Mouse (Mus musculus) neural tube, embryonic 13.5 days (tissue): ENCODE data around the gene Pigl. TPM values are rescaled to one million over a fixed set of nuclear protein-coding genes. Genes with fewer than 3 reads are reported as not detected.

Experiments used
- ATAC-seq: fragments of 200-750 bp; cut with Nextera tagmentation; 2 replicates; pipeline ENCODE4 v1.8.0; 2017; ENCODE audit warnings: low read depth, mild to moderate bottlenecking, moderate TSS enrichment, moderate library complexity
- H3K27ac ChIP-seq: fragments of 300-500 bp; sonication (generic); replicated peaks from 2 replicates; pipeline ENCODE4 v1.5.1; 2015; ENCODE audit warnings: moderate library complexity, mild to moderate bottlenecking, inconsistent platforms
- H3K27me3 ChIP-seq: fragments of 300-500 bp; sonication (generic); 2 replicates; pipeline ENCODE4 v1.6.1; 2015; ENCODE audit warnings: mild to moderate bottlenecking, inconsistent platforms
- H3K36me3 ChIP-seq: fragments of 300-500 bp; sonication (generic); 2 replicates; pipeline ENCODE4 v1.6.1; 2015; ENCODE audit warnings: mild to moderate bottlenecking, inconsistent platforms
- H3K4me1 ChIP-seq: fragments of 300-500 bp; sonication (generic); replicated peaks from 2 replicates; pipeline ENCODE4 v1.6.1; 2015; ENCODE audit warnings: inconsistent platforms
- H3K4me2 ChIP-seq: fragments of 300-500 bp; sonication (generic); 2 replicates; pipeline ENCODE4 v1.6.1; 2015; ENCODE audit warnings: inconsistent platforms, mild to moderate bottlenecking, moderate library complexity
- H3K4me3 ChIP-seq: fragments of 300-500 bp; sonication (generic); 2 replicates; pipeline ENCODE4 v1.5.1; 2015; ENCODE audit warnings: mild to moderate bottlenecking, inconsistent platforms
- H3K9ac ChIP-seq: fragments of 300-500 bp; sonication (generic); 2 replicates; pipeline ENCODE4 v1.6.1; 2015; ENCODE audit warnings: moderate library complexity, mild to moderate bottlenecking, inconsistent platforms
- H3K9me3 ChIP-seq: fragments of 300-500 bp; sonication (generic); 2 replicates; pipeline ENCODE4 v1.6.1; 2016; ENCODE audit warnings: inconsistent platforms
- WGBS: fragments of 180-500 bp; shearing (Covaris S2); methylation state at CpG from one replicate; pipeline ENCODE4 v1.1.7; 2015; 5-methylcytosine and 5-hydroxymethylcytosine counted together
- polyA plus RNA-seq: library from polyadenylated mRNA; unstranded; fragments of >200 nt; fragmentation: Nextera tagmentation; extraction: Ambion mirVana; gene quantifications from 2 replicates; pipeline ENCODE4 v1.2.1, GENCODE M21; 2015

Pigl gene
- 7.7 and 9.5 TPM in 2 replicates for polyA plus RNA-seq

DNA sequence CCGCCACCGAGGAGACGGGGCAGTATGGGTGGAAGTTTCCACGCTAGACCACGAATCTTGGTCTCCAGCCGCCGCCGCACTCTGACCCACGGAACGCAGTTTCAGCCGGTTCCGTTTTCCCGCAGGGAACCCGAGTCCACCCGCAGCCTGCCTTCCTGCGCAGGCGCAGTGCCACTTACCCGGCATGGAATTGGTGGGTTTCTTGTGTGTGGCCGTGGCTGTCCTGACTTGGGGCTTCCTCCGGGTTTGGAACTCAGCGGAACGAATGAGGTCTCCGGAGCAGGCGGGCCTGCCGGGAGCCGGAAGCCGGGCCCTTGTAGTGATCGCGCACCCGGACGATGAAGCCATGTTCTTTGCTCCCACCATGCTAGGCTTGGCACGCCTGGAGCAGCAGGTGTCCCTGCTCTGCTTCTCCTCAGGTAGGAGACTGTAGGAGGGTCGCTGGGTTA is at the start of gene Pigl, which contains the start of gene Ncor1:
Gene Pigl, plus strand, starts transcription at position 185 of the 449 bp plus-strand sequence.
Gene Ncor1, minus strand, starts transcription at position 266 of the 449 bp plus-strand sequence.
- under 1% methylated on average over 33 of the region's 33 CpGs for WGBS
- Histone ChIP-seq H3K27ac (peak within 1 kb of the TSS; percentile 99), H3K4me2 (peak within 1 kb of the TSS; percentile 78), H3K9me3 (no peaks in the 10 kb centered on the region), H3K9ac (peak within 1 kb of the TSS; percentile 99), H3K36me3 (no peaks in the 10 kb centered on the region), H3K27me3 (no peaks in the 10 kb centered on the region), H3K4me3 (peak within 1 kb of the TSS; percentile 80), H3K4me1 (peaks cover 27% of the 10 kb centered on the region)
- ATAC-seq, result peak; percentile 33; the same call in 1 of the 2 replicates

- WGBS, result 94% methylated on average over 2 of the region's 2 CpGs
- H3K36me3 ChIP-seq, result peaks cover 32% of the 10 kb centered on the region
- H3K4me1 ChIP-seq, result no peaks in the 10 kb centered on the region
- no peak overlapping the region for H3K27ac ChIP-seq
- no peaks in the 10 kb centered on the region for H3K9me3 ChIP-seq
- H3K9ac ChIP-seq, result no peak overlapping the region
- H3K27me3 ChIP-seq, result no peaks in the 10 kb centered on the region
- no peak overlapping the region for H3K4me2 ChIP-seq
- H3K4me3 ChIP-seq, result no peak overlapping the region
- ATAC-seq, result no peak
These were observed 49.4 kb upstream of the Pigl start for GRCm38 (mm10) chr11:62408848-62409247.

GRCm38 (mm10) chr11:62409611-62410010 is 48.6 kb upstream of the Pigl start:
- WGBS, result 89% methylated on average over 1 of the region's 1 CpGs
- H3K27ac ChIP-seq, result no peak overlapping the region

DNA sequence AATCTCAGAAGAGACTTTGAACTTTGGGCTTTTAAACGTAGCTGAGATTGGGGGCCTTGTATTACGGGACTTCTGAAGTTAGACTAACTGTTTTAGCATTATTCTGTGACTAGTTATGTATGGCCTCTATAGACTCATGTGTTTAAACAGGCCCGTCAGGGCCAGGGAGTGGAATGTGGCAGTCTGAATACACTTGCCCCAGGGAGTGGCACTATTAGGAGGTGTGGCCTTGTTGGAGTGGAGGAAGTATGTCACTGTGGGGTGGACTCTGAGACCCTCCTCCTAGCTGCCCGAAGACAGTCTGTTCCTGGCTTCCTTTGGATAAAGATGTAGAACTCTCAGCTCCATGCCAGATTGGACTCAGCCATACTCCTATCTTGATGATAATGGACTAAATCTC is 43.2 kb upstream of the Pigl start:
- Histone ChIP-seq H3K27ac (no peak overlapping the region), H3K4me3 (no peak overlapping the region), H3K9me3 (no peaks in the 10 kb centered on the region), H3K4me1 (no peaks in the 10 kb centered on the region), H3K9ac (no peak overlapping the region), H3K36me3 (peaks cover 59% of the 10 kb centered on the region), H3K27me3 (no peaks in the 10 kb centered on the region), H3K4me2 (no peak overlapping the region)
- ATAC-seq, result no peak
- 90% methylated on average over 4 of the region's 4 CpGs for WGBS

More at GRCm38 (mm10) chr11:62409611-62410010, 48.6 kb upstream of the Pigl start:
- H3K4me1 ChIP-seq, result no peaks in the 10 kb centered on the region
- H3K9me3 ChIP-seq, result no peaks in the 10 kb centered on the region
- no peak for ATAC-seq
- no peak overlapping the region for H3K4me2 ChIP-seq
- H3K9ac ChIP-seq, result no peak overlapping the region
- no peaks in the 10 kb centered on the region for H3K27me3 ChIP-seq
- peaks cover 37% of the 10 kb centered on the region for H3K36me3 ChIP-seq
- no peak overlapping the region for H3K4me3 ChIP-seq

- H3K4me1 ChIP-seq, result no peaks in the 10 kb centered on the region
- no peak overlapping the region for H3K9ac ChIP-seq
- H3K27ac ChIP-seq, result no peak overlapping the region
- 81% methylated on average over 2 of the region's 2 CpGs for WGBS
- H3K4me2 ChIP-seq, result no peak overlapping the region
- H3K27me3 ChIP-seq, result no peaks in the 10 kb centered on the region
- no peak overlapping the region for H3K4me3 ChIP-seq
- no peak for ATAC-seq
- H3K9me3 ChIP-seq, result no peaks in the 10 kb centered on the region
- H3K36me3 ChIP-seq, result peaks cover 37% of the 10 kb centered on the region
These were observed 33.7 kb upstream of the Pigl start for GRCm38 (mm10) chr11:62424525-62424924.

DNA sequence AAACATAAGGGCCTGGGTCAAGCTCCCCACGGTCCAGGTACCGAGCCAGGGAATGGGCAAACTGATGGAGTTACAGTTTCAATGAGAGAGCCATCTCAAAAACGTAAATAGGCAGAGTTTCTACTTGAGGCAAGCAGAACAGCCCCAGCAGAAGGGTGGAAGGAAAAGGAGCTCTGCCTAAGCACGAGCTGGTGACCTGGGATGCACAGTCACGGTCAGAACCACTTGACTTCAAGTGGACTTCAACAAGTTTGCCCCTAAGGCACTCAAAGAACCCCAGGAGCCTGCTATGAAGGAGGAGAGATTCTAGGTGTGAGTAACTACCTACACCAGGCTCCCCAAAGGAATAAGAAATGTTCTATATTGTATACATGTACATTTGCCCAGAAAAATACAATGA is 32.0 kb upstream of the Pigl start:
- H3K9me3 ChIP-seq, result no peaks in the 10 kb centered on the region
- no peaks in the 10 kb centered on the region for H3K27me3 ChIP-seq
- H3K27ac ChIP-seq, result no peak overlapping the region
- 89% methylated on average over 5 of the region's 5 CpGs for WGBS
- ATAC-seq, result no peak
- H3K4me1 ChIP-seq, result no peaks in the 10 kb centered on the region
- H3K9ac ChIP-seq, result no peak overlapping the region
- no peak overlapping the region for H3K4me2 ChIP-seq
- H3K36me3 ChIP-seq, result peaks cover 43% of the 10 kb centered on the region
- H3K4me3 ChIP-seq, result no peak overlapping the region

DNA sequence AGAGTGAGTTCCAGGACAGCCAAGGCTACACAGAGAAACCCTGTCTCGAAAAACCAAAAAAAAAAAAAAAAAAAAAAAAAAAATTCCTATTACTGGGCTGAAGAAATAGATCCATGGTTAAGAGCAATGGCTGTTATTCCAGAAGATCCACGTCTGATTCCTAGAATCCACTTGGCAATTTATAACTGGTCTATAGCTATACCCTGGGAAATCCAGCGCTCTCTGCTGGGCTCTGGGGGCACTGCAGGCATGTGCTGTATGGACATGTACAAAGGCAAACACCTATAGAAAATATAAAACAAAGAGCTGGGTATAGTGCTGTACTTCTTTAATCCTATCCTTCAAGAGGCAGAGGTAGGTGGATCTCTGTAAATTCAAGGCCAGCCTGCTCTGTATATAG is 31.2 kb upstream of the Pigl start:
- H3K27me3 ChIP-seq, result no peaks in the 10 kb centered on the region
- peaks cover 43% of the 10 kb centered on the region for H3K36me3 ChIP-seq
- H3K9me3 ChIP-seq, result no peaks in the 10 kb centered on the region
- no peak overlapping the region for H3K9ac ChIP-seq
- 83% methylated on average over 2 of the region's 3 CpGs for WGBS
- H3K4me3 ChIP-seq, result no peak overlapping the region
- ATAC-seq, result no peak
- H3K4me2 ChIP-seq, result no peak overlapping the region
- H3K4me1 ChIP-seq, result no peaks in the 10 kb centered on the region
- no peak overlapping the region for H3K27ac ChIP-seq

- WGBS, result 86% methylated on average over 2 of the region's 2 CpGs
- ATAC-seq, result no peak
- no peak overlapping the region for H3K27ac ChIP-seq
These were observed 26.0 kb upstream of the Pigl start for GRCm38 (mm10) chr11:62432211-62432610.

DNA sequence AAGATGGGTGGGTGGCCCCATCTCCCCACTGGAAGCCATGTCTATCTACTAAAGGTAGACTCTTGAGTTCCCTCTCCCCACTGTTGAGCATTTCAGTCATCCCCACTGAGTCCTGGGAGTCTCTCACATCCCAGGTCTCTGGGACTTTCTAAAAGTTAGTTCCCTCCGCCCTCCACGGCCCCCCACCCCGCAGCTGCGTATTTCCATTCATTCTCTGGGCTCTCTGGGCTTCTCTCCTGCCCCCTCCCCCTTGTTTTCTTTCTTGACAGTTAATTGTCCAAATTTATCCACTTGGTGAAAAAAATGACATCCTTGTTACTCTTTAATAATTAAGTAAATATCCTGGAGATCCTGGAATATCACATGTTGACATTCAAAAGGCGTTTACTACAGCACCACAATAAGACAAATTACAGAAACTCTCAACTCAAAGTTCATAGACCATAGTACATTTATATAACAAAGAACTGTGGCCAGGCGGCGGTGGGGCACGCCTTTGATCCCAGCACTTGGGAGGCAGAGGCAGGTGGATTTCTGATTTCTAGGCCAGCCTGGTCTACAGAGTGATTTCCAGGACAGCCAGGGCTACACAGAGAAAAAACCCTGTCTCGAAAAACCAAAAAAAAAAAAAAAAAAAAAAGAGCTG is 17.5 kb upstream of the Pigl start:
- Histone ChIP-seq H3K4me2 (no peak overlapping the region), H3K4me1 (no peaks in the 10 kb centered on the region), H3K27me3 (no peaks in the 10 kb centered on the region), H3K9ac (no peak overlapping the region), H3K4me3 (no peak overlapping the region), H3K9me3 (no peaks in the 10 kb centered on the region), H3K36me3 (peaks cover 25% of the 10 kb centered on the region), H3K27ac (no peak overlapping the region)
- WGBS, result 95% methylated on average over 9 of the region's 9 CpGs
- no peak for ATAC-seq

More at GRCm38 (mm10) chr11:62432211-62432610, 26.0 kb upstream of the Pigl start:
- Histone ChIP-seq H3K36me3 (peaks cover 49% of the 10 kb centered on the region), H3K27me3 (no peaks in the 10 kb centered on the region), H3K4me1 (no peaks in the 10 kb centered on the region), H3K4me3 (no peak overlapping the region), H3K9me3 (no peaks in the 10 kb centered on the region), H3K4me2 (no peak overlapping the region), H3K9ac (no peak overlapping the region)

DNA sequence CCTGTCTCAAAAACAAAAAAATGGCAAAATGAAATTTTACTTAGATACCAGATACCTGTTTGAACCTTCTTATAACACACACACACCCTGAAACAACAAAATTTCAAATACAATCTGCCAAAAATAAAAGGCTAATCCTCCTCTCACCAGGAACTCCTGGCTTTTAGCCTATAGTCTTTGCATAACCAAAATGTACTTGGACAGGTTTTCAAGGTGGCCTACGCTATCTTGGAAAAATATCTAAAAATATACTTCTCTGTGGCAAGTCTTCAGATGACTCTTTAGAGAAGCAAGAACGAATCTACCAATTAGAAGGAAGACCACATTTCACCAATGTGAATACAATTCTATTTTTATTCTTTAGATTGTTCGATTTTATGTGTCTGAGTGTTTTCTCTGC is 12.5 kb upstream of the Pigl start:
- Histone ChIP-seq H3K27ac (no peak overlapping the region), H3K36me3 (peaks cover 15% of the 10 kb centered on the region; the same call in 1 of the 2 replicates), H3K4me3 (no peak overlapping the region), H3K4me2 (no peak overlapping the region), H3K4me1 (no peaks in the 10 kb centered on the region), H3K9ac (no peak overlapping the region), H3K9me3 (no peaks in the 10 kb centered on the region), H3K27me3 (no peaks in the 10 kb centered on the region)
- ATAC-seq, result no peak
- 94% methylated on average over 3 of the region's 3 CpGs for WGBS

GRCm38 (mm10) chr11:62448971-62449370 is 9.3 kb upstream of the Pigl start:
- no peaks in the 10 kb centered on the region for H3K9me3 ChIP-seq
- H3K4me1 ChIP-seq, result no peaks in the 10 kb centered on the region
- peaks cover 15% of the 10 kb centered on the region; the same call in 1 of the 2 replicates for H3K36me3 ChIP-seq
- 91% methylated on average over 6 of the region's 6 CpGs for WGBS
- H3K27ac ChIP-seq, result no peak overlapping the region
- H3K4me2 ChIP-seq, result no peak overlapping the region
- H3K27me3 ChIP-seq, result no peaks in the 10 kb centered on the region
- no peak overlapping the region for H3K9ac ChIP-seq
- no peak overlapping the region for H3K4me3 ChIP-seq
- ATAC-seq, result no peak

- no peak overlapping the region for H3K9ac ChIP-seq
- ATAC-seq, result no peak
- WGBS, result 87% methylated on average over 1 of the region's 1 CpGs
These were observed 3.1 kb upstream of the Pigl start for GRCm38 (mm10) chr11:62455193-62455592.

More at GRCm38 (mm10) chr11:62455193-62455592, 3.1 kb upstream of the Pigl start:
- Histone ChIP-seq H3K27ac (no peak overlapping the region), H3K36me3 (no peaks in the 10 kb centered on the region), H3K4me3 (peak overlapping the region; percentile 80; the same call in 1 of the 2 replicates), H3K4me2 (peak overlapping the region; percentile 78), H3K4me1 (peaks cover 27% of the 10 kb centered on the region), H3K27me3 (no peaks in the 10 kb centered on the region), H3K9me3 (no peaks in the 10 kb centered on the region)
